Mouse (Mus musculus) induced T-regulatory cell, adult 2 months (primary cell): ENCODE results near the gene Gm15319.
"Not testable (repeated sequence)": the region's sequence is repeated elsewhere in the genome, so short reads cannot be mapped to it uniquely, and the experiment has no call there.

Experiments
- DNase-seq: peaks from one replicate; pipeline ENCODE4 v3.0.0-alpha.2; 2012; ENCODE audit warnings: low read depth

Gm15319 gene

DNA sequence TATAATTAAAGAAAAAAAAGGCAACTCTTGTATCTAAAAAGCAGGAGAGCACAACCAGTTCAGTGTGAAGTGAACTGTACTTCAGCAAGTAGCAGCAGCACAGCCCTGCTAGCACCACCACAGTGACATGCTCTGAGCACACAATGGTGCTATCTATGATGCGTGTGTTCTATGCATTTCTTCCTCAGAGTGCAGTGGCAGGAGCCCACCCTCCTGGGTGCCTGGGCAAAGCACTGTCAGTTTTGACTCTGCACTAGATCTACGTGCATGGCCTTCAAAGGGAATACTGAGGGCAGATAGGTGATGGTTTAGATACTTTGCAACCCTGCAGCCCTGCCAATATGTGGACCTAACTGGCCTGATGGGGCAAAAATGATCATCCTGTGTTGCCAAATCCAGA is at the start of gene Gm15319:
TSS of gene Gm15319 (minus strand) at position 101 of the 400 bp plus-strand sequence.
- not testable (repeated sequence) for DNase-seq

DNA sequence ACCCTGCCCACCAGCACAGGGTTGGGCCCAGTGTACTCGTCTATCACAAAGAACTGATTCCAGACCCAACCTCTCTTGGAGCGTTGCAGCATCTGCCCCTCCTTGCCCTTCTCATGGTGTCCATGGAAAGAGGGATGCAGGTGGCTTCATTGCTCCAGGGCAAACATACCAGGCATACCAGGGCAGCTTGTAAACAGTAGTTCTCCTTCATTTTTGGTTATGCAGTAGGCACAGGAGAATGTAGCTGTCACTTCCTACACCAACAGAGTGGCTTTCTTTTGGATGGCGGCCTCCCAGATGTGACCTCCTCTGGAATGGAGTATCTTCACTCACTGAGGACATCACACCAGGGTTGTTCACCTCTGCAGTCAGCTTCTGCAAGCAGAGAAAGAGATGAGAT is 47.3 kb upstream of the Gm15319 start:
- DNase-seq, result not testable (repeated sequence)

DNA sequence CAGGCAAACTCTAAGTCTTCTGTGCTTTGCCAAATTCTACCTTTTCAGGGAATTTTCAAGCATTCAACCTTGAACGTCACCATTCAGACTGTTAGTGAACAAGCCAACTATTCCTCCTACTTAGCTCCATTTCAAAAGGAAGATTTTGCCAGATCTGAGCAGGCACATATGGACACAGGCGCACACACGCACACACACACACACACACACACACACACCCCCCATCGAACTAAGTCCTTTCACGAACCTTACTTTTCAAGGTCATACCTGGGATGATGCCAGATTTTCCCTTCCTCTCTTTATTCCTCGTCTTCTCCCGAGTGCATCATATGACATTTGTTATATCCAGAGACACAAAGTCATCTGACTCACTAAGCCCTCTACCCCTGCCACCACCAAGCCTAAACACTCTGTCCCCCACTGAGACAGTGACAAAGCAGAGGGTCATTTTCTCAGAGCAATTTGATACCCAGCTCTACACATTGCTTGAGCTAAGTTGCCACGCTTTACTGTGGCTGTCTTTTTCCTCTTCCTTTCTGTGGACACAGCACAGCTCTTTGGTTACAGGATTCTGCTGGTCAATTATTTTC is 45.5 kb upstream of the Gm15319 start:
- DNase-seq, result not testable (repeated sequence)

DNA sequence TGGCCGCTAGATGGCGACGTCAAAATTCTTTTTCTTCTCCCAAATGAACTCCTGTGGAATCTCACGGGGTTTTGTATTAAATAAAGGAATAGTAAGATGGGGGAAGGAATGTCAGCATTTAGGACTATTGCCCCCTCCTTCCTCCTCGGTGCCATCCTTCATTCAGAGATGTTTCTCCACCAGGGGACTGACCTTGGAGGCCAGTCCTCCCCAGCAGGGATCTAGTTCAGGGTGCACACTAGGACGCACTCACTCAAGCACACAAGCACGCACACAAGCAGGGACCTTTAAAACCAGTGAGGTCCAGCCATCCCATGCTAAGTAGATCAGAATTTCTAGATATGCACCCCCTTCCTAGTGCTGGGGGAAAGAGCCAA is 26.3 kb upstream of the Gm15319 start:
- DNase-seq, result not testable (repeated sequence)

DNA sequence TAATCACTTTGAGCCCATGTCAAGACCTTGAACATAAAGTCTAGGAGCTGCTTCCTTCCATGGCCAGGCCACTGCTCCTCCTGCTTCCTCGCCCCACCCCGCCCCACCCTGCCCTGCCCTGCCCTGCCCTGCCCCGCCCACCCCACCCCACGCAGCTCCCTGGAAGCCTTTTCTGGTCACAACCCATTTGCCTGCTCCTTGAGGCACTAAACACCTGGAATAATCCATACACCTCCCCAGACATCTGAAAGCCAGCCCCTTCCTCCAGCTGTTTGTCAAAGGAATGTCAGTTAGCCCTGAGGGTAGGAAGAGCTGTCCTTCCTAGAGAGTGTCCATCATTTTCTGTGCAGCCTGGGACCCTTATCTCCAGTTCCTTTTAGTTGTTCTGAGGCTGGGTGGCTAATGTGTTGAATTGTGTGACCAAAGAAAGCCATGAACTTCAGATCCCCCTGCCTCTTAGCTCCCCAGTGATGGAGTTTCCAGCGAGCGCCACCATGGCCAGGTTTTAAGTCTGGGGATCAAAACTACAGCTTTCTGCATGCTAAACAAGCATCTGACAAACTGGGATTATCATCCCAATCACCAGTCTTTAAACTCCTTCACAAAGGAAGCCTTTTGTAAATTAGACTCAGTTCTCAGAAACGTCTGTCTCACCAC is 25.8 kb upstream of the Gm15319 start:
- DNase-seq, result not testable (repeated sequence)

DNA sequence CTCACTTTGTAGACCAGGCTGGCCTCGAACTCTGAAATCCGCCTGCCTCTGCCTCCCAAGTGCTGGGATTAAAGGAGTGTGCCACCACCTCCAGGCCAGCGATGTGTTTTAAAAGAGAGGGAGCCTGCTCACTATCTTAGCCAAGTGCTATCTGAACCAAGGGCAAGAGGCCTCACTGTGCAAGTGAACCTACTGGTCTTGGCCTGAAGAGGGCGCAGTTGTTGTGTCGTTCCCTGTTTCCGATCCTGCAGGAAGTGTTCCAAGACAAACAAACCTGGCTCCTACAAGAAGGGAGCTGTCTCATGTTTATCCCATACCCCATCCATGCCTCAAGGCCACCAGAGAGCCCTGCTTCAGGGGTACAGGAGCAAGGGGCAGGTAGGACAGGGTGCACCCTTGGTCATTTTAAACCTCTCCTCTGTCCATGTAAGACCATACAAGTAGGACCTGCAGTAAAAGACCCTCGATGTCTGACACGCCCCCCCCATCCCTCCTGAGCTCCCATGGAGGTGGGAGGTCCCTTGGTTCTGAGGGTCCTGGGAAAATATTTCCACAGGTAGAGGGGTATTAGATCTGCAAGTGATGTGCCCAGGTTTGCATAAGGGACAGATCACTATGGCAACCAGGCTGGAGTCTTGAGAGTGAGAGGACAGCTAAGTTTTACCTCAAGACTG is 24.2 kb upstream of the Gm15319 start:
- not testable (repeated sequence) for DNase-seq

DNA sequence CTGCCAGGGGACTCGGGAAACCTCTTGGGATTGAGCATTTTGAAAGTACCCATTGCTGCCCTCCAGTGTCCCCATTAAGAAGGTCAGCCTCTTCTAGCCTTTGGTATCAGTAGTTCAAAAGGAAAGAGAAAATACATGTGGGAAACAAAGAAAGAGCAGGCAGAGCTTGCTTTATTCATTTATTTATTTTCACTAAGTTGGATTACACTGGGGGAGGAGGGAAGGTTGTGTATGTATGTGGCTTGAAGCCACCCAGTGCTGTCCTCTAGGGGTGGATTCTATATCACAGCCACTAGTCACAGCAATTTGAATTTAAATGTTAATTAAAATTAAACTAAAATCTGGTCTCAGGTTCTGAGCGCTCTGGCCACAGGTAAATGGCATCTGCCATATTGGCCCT is 22.0 kb upstream of the Gm15319 start:
- not testable (repeated sequence) for DNase-seq

DNA sequence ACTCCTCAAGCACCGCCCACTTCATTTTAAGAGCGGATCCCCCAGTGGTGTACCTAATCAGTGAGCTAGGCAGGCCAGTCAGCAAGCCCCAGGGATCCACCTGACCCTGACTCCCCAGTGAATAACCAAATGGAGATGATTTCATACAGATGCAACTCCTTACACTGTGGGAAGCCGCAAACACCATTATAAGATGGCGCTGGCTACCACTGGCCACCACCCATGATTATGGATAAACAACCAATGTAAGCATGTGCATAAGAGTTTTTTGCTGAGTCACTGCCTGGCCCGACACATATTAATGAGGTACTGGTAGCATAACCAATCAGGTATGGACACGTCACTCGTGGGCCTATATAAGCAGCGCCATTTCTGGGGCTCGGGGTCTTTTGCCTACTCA is 21.1 kb upstream of the Gm15319 start:
- DNase-seq, result not testable (repeated sequence)

DNA sequence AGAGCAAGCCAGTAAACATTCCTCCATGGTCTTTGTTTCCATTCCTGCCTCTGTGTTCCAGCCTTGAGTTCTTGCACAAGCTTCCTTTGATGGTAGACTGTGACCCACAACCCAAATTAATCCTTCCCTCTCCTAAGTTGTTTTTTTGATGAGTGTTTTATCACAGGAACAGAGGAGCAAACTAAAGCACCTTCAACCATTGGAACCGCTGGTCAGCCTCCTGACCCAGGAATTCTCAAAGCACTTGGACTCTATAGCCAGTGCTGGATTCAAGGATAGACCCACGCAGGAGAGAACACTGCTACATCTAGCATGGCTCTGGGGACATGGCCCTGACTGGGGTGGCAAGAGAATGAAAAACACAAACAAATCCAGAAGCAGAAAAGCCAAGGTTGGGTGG is 19.1 kb upstream of the Gm15319 start:
- DNase-seq, result not testable (repeated sequence)

DNA sequence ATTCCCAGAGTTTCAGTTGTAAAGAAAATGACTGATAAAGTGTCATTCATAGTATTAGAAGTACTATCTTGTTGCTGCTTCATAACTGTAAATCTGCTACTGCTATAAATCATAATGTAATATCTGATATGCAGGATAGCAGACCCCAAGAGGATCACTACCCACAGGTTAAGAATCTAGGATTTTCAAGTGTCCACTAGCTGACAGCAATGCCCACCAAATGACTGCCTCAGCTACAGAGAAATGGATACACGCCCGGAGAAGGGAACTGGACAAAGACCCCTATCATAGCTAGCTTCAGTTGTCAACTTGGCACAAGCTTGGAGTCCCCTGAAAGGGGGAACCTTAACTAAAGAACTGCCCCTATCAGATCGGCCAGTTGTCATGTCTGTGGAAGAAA is 18.6 kb upstream of the Gm15319 start:
- DNase-seq, result not testable (repeated sequence)

DNA sequence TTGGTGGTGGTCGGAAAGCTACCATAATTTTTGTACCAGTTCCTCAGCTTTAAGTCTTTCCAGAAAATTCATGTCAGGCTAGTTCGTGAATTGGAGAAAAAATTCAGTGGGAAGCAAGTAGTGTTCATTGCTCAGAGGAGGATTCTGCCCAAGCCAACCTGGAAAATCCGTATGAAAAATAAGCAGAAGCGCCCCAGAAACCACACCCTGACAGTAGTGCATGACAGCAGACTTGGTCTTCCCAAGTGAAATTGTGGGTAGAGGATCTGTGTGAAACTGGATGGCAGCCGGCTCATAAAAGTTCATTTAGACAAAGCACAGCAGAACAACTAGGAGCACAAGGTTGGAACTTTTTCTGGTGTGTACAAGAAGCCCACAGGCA is 18.2 kb upstream of the Gm15319 start:
- DNase-seq, result not testable (repeated sequence)

DNA sequence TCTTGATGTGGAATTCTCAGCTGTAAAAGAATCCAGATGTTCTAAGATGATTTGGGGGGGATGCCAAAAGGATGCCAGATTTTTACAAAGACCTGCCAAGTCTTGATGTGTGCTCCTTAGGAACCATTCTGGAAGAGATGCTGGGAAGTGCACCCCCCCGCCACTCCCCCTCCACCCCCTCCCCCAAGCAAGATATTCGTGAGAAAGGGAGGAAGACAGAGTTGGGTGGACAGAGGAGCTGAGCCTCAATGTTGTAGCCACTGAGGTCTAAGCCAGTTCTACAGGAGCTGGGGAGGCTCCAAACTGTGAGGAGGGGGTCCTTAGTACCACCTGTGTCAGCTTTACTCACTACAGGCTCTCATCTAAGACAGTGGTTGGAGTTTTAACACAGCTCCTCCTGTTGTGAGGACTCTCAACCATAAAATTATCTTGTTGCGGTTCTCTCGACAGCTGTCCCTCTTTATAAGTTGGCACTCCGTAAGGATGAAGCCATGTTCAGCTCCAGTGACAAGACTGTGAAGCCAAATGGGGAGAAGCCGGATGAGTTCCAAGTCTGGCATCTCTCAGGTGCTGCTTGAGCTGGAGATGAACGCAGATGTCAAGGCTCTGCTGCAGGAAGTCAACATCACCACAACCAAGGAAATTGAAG is 17.7 kb upstream of the Gm15319 start:
- not testable (repeated sequence) for DNase-seq

DNA sequence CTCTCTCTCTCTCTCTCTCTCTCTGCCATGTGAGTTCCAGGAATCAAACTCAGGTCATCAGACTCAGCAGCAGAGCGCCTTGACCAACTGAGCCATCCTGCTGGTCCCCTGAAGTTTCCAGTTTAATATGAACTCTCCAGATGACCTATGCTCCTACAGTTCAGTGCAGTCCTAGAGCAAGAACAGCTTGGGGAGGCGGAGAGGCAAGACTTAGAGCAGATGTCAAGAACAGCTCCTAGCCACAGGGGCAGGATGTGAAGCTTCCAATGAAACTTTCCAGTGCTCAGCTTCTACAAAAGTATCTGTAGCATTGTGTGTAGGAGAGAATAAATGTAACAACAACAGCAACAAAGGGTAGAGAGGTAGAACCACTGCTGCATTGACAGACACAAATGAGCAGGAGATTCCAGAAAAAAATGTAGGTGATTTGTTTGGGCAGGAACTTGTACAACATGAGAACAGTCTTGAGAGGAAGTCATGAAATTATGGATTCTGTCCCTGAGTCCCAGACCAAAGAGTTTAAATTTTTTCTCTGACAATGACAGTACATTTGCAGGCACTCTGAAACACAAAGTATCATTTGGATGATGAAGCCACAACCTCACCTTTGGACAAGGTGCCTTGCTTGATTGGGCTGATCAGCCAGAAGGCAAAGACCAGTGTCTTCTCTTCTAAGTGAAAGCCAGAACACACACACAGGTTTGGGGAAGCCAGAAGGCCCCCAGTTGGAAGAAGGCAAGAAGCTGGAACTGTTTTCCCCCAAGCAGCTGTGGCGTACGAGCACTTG is 16.8 kb upstream of the Gm15319 start:
- DNase-seq, result not testable (repeated sequence)

DNA sequence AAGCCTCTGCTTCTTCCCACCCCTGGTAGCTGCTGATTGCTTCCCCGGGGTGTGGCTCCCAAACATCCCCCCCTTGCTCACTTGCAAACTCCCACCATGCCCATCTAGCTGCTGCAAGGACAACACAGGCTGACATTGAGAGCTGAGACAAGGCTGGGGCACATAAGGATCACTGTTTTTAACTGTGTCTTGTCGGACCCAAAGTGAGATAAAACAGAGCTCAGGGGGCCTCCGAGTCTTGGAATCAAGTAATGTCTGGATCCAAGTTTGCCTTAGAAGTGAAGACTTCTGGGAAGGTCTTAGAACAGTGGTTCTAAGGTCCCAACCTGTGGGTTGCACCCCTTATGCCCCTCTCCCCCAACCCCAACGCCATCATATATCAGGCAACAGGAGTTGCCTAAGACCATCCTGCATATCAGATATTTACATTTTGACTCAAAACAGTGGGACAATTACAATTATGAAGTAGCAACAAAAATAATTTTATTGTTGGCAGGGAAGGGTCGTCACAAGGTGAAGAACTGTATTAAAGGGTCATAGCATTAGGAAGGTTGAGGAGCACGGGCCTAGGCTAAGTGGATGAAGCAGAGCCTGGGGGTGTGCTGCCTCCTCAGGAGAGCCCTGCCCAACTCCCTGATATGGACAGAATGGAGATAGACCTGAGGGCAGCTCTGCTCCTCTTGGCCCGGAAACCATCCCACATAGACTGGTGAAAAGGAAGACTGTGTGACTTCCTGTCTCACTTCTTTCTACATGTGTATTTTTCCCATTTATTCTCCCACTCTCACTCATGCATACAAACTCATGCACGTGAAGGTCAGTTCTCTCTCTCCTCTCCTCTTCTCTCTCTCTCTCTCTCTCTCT is 16.0 kb upstream of the Gm15319 start:
- not testable (repeated sequence) for DNase-seq

DNA sequence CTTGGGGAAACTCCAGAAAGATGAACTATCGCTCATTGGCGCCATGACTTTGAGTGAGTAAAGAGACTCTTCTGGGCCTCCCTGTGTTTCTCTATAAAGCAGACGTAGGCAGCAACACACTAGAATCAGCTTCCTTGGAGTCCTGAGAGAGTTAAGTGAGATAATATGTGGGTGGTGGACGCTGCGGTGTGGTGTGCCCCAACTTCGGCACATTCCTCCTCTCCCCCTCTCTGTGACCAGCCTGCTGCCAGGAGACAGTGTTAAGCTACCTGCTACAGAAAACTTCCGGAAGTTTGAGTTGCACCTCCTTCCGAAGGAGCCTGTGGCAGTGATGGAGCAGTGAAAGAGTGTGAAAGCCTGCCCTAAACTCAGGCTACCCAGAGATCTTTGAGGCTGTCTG is 15.3 kb upstream of the Gm15319 start:
- not testable (repeated sequence) for DNase-seq

DNA sequence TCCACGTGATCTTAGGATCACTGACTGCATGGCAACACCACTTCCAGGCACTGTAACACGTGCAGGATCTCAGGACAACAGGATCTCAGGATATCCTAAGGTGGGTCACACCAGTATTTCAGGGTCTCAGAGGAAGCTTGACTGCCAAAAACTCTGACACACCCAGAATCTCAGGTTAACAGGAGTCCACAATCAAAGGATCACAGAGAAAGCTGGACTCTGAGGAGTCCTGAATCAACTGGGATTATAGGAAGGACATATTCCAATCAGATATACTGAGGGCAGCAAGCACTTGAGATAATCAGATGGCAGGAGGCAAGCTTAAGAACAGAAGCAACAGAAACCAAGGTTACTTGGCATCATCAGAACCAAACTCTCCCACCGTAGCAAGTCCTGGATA is 12.7 kb upstream of the Gm15319 start:
- DNase-seq, result not testable (repeated sequence)

DNA sequence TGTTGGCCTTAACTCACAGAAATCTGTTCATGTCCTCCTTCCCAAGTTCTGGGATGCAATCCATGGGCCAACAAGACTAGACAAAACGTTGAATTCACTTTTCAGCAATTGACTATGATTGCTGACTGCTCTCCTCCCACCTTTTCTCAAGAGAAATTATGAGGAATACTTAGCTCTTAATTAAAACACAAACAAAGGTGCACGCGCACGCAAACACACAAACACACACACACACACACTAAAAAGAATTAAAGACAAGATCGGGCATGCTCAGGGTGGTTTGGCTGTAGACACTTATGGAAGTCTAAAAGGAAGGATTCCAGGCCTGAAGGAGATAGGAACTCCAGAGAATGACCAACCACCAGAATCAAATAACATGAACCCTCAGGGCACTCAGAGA is 6.6 kb downstream of the Gm15319 start:
- DNase-seq, result not testable (repeated sequence)

DNA sequence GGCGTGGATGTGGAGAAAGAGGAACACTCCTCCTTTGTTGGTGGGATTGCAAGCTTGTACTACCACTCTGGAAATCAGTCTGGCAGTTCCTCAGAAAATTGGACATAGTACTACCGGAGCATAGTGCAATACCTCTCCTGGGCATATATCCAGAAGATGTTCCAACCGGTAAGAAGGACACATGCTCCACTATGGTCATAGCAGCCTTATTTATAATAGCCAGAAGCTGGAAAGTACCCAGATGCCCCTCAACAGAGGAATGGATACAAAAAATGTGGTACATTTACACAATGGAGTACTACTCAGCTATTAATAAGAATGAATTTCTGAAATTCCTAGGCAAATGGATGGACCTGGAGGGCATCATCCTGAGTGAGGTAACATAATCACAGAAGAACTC is 9.4 kb downstream of the Gm15319 start:
- not testable (repeated sequence) for DNase-seq

DNA sequence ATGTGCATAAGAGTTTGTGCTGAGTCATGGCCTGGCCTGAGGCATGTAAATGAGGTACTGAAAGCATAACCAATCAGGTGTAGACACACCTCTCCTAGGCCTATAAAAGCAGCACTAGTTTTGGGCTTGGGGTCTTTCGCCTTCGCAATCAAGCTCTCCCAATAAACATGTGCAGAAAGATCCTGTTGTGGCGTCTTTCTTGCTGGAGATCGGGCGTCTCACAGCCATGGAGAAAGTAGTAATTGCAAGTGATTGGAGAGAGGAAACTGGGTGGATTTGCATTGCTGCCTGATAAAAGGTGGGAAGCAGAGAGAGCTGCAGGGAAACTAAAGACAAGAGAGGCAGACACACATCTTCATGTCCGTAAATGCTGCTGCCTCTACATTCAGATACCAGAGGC is 60.3 kb downstream of the Gm15319 start:
- DNase-seq, result not testable (repeated sequence)

DNA sequence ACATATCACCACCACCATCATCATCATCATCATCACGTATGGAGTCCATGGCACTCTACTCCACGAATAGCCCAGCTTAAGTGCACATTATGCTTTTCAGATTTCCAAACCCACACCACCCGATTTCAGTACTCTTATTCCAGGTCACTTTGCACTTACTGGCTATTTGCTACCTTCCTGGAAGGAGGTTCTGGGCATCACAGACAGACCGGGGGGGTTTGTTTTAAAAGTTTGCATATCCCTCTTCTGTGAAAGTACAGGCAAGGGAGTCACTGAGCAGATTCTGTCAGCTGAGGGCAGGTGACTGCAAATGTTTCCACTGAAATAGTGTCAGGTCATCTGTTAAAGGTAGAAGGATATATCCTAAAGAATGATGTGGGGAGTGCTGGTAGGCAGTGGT is 63.0 kb downstream of the Gm15319 start:
- DNase-seq, result not testable (repeated sequence)

DNA sequence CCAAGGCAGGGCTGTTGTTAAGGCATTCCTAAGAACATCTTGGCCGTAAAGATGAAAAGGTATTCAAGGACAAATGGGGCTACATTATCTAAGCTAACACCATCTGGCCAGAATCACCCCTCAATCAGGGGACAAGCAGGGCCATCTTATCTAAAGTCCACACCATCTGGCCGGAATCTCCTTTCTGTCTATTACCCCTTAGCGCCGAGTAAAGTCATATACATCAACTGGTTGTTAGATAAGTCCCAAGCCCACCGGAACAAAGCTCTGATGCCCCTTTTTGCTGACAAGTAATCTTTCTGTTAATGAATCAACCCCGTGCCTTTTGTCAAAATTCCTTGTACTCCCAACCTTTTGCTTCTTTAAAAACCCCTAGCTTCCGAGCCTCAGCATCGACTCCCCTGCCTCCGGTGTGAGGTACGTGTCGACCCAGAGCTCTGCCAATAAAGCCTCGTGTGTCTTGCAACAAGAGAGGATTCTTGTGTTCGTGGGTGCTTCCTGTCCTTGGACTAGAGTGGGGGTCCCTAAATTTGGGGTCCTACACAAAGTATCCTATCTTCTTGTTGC is 65.0 kb downstream of the Gm15319 start:
- DNase-seq, result peak; percentile 2
